12 mouse cellular contexts compared by ENCODE assay signal in the genomic region with DNA sequence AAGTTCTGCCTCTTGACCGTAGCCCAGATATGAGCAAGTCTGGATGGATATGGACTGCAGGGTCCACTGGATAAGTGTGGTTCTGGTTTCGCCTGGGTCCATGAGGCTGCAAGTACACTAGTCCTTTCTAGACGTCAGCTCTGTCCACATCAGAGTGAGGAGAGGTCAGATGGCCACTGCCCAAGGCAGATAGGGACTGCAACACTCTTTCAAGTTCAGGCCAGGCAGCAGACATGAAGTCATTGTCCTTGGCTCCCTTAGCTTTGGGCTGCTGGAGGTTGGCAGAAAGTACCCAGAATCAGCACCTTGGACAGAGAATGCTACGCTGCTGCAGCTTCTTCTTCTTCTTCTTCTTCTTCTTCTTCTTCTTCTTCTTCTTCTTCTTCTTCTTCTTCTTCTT. TPM values are rescaled to one million over a fixed set of nuclear protein-coding genes. Genes with fewer than 3 reads are reported as not detected.
DNase-seq lines count a peak whose midpoint lies in the region; ATAC-seq and TF ChIP-seq lines count a peak whose summit lies in the region.
"Had no signal": no experiment of that assay in that cellular context is flagged by ENCODE, and none has a peak within 500 bp of the region (broad histone marks: within the 10 kb centered on the region; RNA-seq: fewer than 3 reads in every experiment).

No protein-coding gene starts in this region.

- 57% methylated on average over 4 of the region's 4 CpGs for WGBS in heart, postnatal 0 days
- WGBS in intestine, embryonic 15.5 days, result 64% methylated on average over 4 of the region's 4 CpGs
- WGBS in midbrain, embryonic 14.5 days, result 71% methylated on average over 4 of the region's 4 CpGs

- H3K4me3 ChIP-seq in heart, postnatal 0 days (ENCODE audit: low read depth, low read length), result no peak overlapping the region
- H3K4me3 ChIP-seq in intestine, embryonic 15.5 days (replicated peaks), result no peak overlapping the region
- H3K4me3 ChIP-seq in midbrain, embryonic 14.5 days (replicated peaks; ENCODE audit: low read depth, low read length), result no peak overlapping the region
- H3K4me3 ChIP-seq: midbrain, embryonic 13.5 days; stomach, embryonic 15.5 days had no signal

- H3K9ac ChIP-seq in heart, postnatal 0 days (replicated peaks; ENCODE audit: low read depth, low read length), result no peak overlapping the region
- H3K9ac ChIP-seq in intestine, embryonic 15.5 days, result no peak overlapping the region
- no peak overlapping the region for H3K9ac ChIP-seq in midbrain, embryonic 14.5 days (replicated peaks; ENCODE audit: low read length)
- H3K9ac ChIP-seq: midbrain, embryonic 13.5 days; stomach, embryonic 15.5 days had no signal

- no peaks in the 10 kb centered on the region for H3K9me3 ChIP-seq in heart, postnatal 0 days (replicated peaks; ENCODE audit: control insufficient read depth, low read length)
- no peaks in the 10 kb centered on the region for H3K9me3 ChIP-seq in intestine, embryonic 15.5 days
- H3K9me3 ChIP-seq in midbrain, embryonic 14.5 days (ENCODE audit: control insufficient read depth, low read length), result no peaks in the 10 kb centered on the region
- H3K9me3 ChIP-seq: midbrain, embryonic 13.5 days; stomach, embryonic 15.5 days had no signal

- no peak for ATAC-seq in heart, postnatal 0 days (ENCODE audit: insufficient read depth, low read depth)
- ATAC-seq in intestine, embryonic 15.5 days, result no peak
- ATAC-seq in midbrain, embryonic 14.5 days (ENCODE audit: low FRiP score, low TSS enrichment), result no peak
- ATAC-seq: midbrain, embryonic 13.5 days had no signal

- H3K27ac ChIP-seq in heart, postnatal 0 days (ENCODE audit: low read depth), result no peak overlapping the region
- H3K27ac ChIP-seq in intestine, embryonic 15.5 days, result no peak overlapping the region
- H3K27ac ChIP-seq in midbrain, embryonic 14.5 days (replicated peaks; ENCODE audit: low read depth, low read length), result no peak overlapping the region
- H3K27ac ChIP-seq: midbrain, embryonic 13.5 days; stomach, embryonic 15.5 days had no signal

- DNase-seq in heart, postnatal 0 days (ENCODE audit: low spot score), result peak; percentile 16
- no peak for DNase-seq in heart, adult 8-10 months (ENCODE audit: low spot score)
- DNase-seq in urinary bladder, postnatal 14 days (ENCODE audit: low spot score), result peak; percentile 10
- DNase-seq in urinary bladder, postnatal 10 days (ENCODE audit: low spot score), result no peak
- peak; percentile 41 to 43 for DNase-seq in cerebellum, postnatal 10 days
- no peak for DNase-seq in layer of hippocampus, adult 9-10 months (ENCODE audit: low spot score)
- DNase-seq in midbrain, embryonic 14.5 days, result no peak

- H3K27me3 ChIP-seq in heart, postnatal 0 days (ENCODE audit: control insufficient read depth, insufficient read depth, low read length), result no peaks in the 10 kb centered on the region
- H3K27me3 ChIP-seq in intestine, embryonic 15.5 days (replicated peaks), result no peaks in the 10 kb centered on the region
- no peaks in the 10 kb centered on the region for H3K27me3 ChIP-seq in midbrain, embryonic 14.5 days (ENCODE audit: control insufficient read depth, insufficient read depth, low read length)
- H3K27me3 ChIP-seq: midbrain, embryonic 13.5 days; stomach, embryonic 15.5 days had no signal

- H3K4me2 ChIP-seq in heart, postnatal 0 days (ENCODE audit: low read depth, low read length), result no peak overlapping the region
- H3K4me2 ChIP-seq in intestine, embryonic 15.5 days (replicated peaks), result no peak overlapping the region
- H3K4me2 ChIP-seq in midbrain, embryonic 14.5 days (ENCODE audit: low read length), result no peak overlapping the region
- H3K4me2 ChIP-seq: liver, embryonic 11.5 days; midbrain, embryonic 13.5 days; stomach, embryonic 15.5 days had no signal

- no peaks in the 10 kb centered on the region for H3K4me1 ChIP-seq in heart, postnatal 0 days (ENCODE audit: control insufficient read depth, insufficient read depth)
- no peaks in the 10 kb centered on the region for H3K4me1 ChIP-seq in intestine, embryonic 15.5 days (replicated peaks)
- H3K4me1 ChIP-seq in midbrain, embryonic 14.5 days (ENCODE audit: control insufficient read depth, insufficient read depth, low read length), result peaks cover 14% of the 10 kb centered on the region
- H3K4me1 ChIP-seq: stomach, embryonic 15.5 days had no signal

- no peaks in the 10 kb centered on the region for H3K36me3 ChIP-seq in heart, postnatal 0 days (replicated peaks; ENCODE audit: control insufficient read depth, insufficient read depth, low read length)
- no peaks in the 10 kb centered on the region for H3K36me3 ChIP-seq in intestine, embryonic 15.5 days
- H3K36me3 ChIP-seq in midbrain, embryonic 14.5 days (ENCODE audit: control insufficient read depth, insufficient read depth, low read length), result no peaks in the 10 kb centered on the region
- H3K36me3 ChIP-seq: midbrain, embryonic 13.5 days; stomach, embryonic 15.5 days had no signal

- no peak for TF ChIP-seq CTCF in heart, postnatal 0 days (IDR thresholded peaks at IDR 0.05; ENCODE audit: low read depth)

- no peak for TF ChIP-seq EP300 in heart, postnatal 0 days (IDR thresholded peaks at IDR 0.05; ENCODE audit: low read depth)

RNA-seq across cellular contexts. Expression of a gene that starts 19.0 kb away (rescaled TPM):
- not detected in 2 replicates for total RNA-seq in heart, postnatal 0 days (2014; rRNA removed; ENCODE audit: low replicate concordance)
- not detected in 2 replicates for polyA plus RNA-seq in heart, postnatal 0 days (2015; fragmentation: Nextera tagmentation; extraction: Ambion mirVana)
- under 1 TPM in 3 of 4 experiments, not detected in 1; 0.08 to 0.28 (median 0.17) TPM for total RNA-seq in heart, adult 8-10 months (2022)
- 0.44 and 0.63 TPM in 2 replicates for polyA plus RNA-seq in intestine, embryonic 15.5 days (2015; fragmentation: Nextera tagmentation; extraction: Ambion mirVana)
- polyA plus RNA-seq in midbrain, embryonic 14.5 days (2014; fragmentation: Nextera tagmentation; extraction: Ambion mirVana), result 9.1 and 13.5 TPM in 2 replicates
- total RNA-seq: granulocyte monocyte progenitor cell, adult 5-6 weeks had no signal
- polyA plus RNA-seq: liver, embryonic 11.5 days had no signal

RNA-seq across cellular contexts. Expression of a gene that starts 49.9 kb away (rescaled TPM):
- not detected in 2 replicates for total RNA-seq in heart, postnatal 0 days (2014; rRNA removed; ENCODE audit: low replicate concordance)
- polyA plus RNA-seq in heart, postnatal 0 days (2015; fragmentation: Nextera tagmentation; extraction: Ambion mirVana), result 0.05 TPM in 1 of 2 replicates, not detected in the other
- not detected for total RNA-seq in heart, adult 8-10 months (2022)
- 0.06 and 0.34 TPM in 2 replicates for polyA plus RNA-seq in intestine, embryonic 15.5 days (2015; fragmentation: Nextera tagmentation; extraction: Ambion mirVana)
- polyA plus RNA-seq in midbrain, embryonic 14.5 days (2014; fragmentation: Nextera tagmentation; extraction: Ambion mirVana), result 9.0 and 10.7 TPM in 2 replicates
- total RNA-seq: granulocyte monocyte progenitor cell, adult 5-6 weeks had no signal

Comparison
In these comparisons a context has a peak if more than half of its experiments do, and no peak if none do; other contexts are left out.
1. DNase-seq: peak in heart, postnatal 0 days (single experiment), urinary bladder, postnatal 14 days (single experiment) and cerebellum, postnatal 10 days (2 of 2); none in heart, adult 8-10 months (single experiment), urinary bladder, postnatal 10 days (single experiment), layer of hippocampus, adult 9-10 months (single experiment) and midbrain, embryonic 14.5 days (single experiment).